ENCODE assay signal across 24 mouse cellular contexts in genomic region chr4:119975822-119976221, GRCm38 (mm10).
A peak's percentile ranks its signal among the peaks of the same experiment; 100 is the strongest.
DNase-seq lines count a peak whose midpoint lies in the region; ATAC-seq lines count a peak whose summit lies in the region.
"Had no signal": no experiment of that assay in that cellular context is flagged by ENCODE, and none has a peak within 500 bp of the region (broad histone marks: within the 10 kb centered on the region; RNA-seq: fewer than 3 reads in every experiment).

No protein-coding gene starts in this region.

- H3K4me2 ChIP-seq in hindbrain, embryonic 16.5 days (ENCODE audit: low read length), result no peak overlapping the region
- H3K4me2 ChIP-seq in midbrain, embryonic 11.5 days, result no peak overlapping the region
- H3K4me2 ChIP-seq in midbrain, embryonic 16.5 days (ENCODE audit: low read length), result no peak overlapping the region
- H3K4me2 ChIP-seq: forebrain, embryonic 13.5 days; heart, embryonic 13.5 days; hindbrain, embryonic 13.5 days had no signal

- H3K9me3 ChIP-seq in hindbrain, embryonic 10.5 days, result no peaks in the 10 kb centered on the region
- H3K9me3 ChIP-seq in hindbrain, embryonic 16.5 days (ENCODE audit: control insufficient read depth, low read length), result no peaks in the 10 kb centered on the region
- no peaks in the 10 kb centered on the region for H3K9me3 ChIP-seq in midbrain, embryonic 11.5 days (ENCODE audit: control insufficient read depth, low read length)
- no peaks in the 10 kb centered on the region for H3K9me3 ChIP-seq in midbrain, embryonic 16.5 days (replicated peaks; ENCODE audit: control insufficient read depth, low read length, poor library complexity, severe bottlenecking)
- H3K9me3 ChIP-seq: forebrain, embryonic 10.5 days; forebrain, embryonic 13.5 days; heart, embryonic 10.5 days; heart, embryonic 13.5 days; hindbrain, embryonic 13.5 days had no signal

- no peak overlapping the region for H3K4me3 ChIP-seq in hindbrain, embryonic 10.5 days
- no peak overlapping the region for H3K4me3 ChIP-seq in hindbrain, embryonic 16.5 days (ENCODE audit: low read length)
- no peak overlapping the region for H3K4me3 ChIP-seq in midbrain, embryonic 11.5 days (ENCODE audit: low read depth, low read length)
- no peak overlapping the region for H3K4me3 ChIP-seq in midbrain, embryonic 16.5 days (ENCODE audit: low read depth, low read length)
- H3K4me3 ChIP-seq: forebrain, embryonic 10.5 days; forebrain, embryonic 13.5 days; heart, adult 2 months; heart, embryonic 10.5 days; heart, embryonic 13.5 days; hindbrain, embryonic 13.5 days had no signal

- H3K27me3 ChIP-seq in hindbrain, embryonic 10.5 days (ENCODE audit: insufficient read depth, poor library complexity, severe bottlenecking), result 0 out of 2 replicates have a peak, but pooled peaks cover 7% of the 10 kb centered on the region
- H3K27me3 ChIP-seq in hindbrain, embryonic 16.5 days (replicated peaks; ENCODE audit: control insufficient read depth, insufficient read depth, low read length), result no peaks in the 10 kb centered on the region; the same call in 1 of the 2 replicates
- H3K27me3 ChIP-seq in midbrain, embryonic 11.5 days (ENCODE audit: control insufficient read depth, insufficient read depth, low read length), result no peaks in the 10 kb centered on the region
- H3K27me3 ChIP-seq in midbrain, embryonic 16.5 days (ENCODE audit: control insufficient read depth, insufficient read depth, low read depth, low read length), result no peaks in the 10 kb centered on the region
- H3K27me3 ChIP-seq: forebrain, embryonic 13.5 days; hindbrain, embryonic 13.5 days had no signal

- peak overlapping the region; percentile 47 for H3K27ac ChIP-seq in hindbrain, embryonic 10.5 days
- H3K27ac ChIP-seq in hindbrain, embryonic 16.5 days (ENCODE audit: low read depth, low read length), result no peak overlapping the region
- H3K27ac ChIP-seq in midbrain, embryonic 11.5 days (ENCODE audit: low read depth, low read length), result no peak overlapping the region
- H3K27ac ChIP-seq in midbrain, embryonic 16.5 days (ENCODE audit: low read length), result no peak overlapping the region
- H3K27ac ChIP-seq: forebrain, embryonic 13.5 days; heart, adult 2 months; heart, embryonic 10.5 days; heart, embryonic 13.5 days had no signal

- H3K4me1 ChIP-seq in hindbrain, embryonic 10.5 days (replicated peaks), result peaks cover 45% of the 10 kb centered on the region
- H3K4me1 ChIP-seq in hindbrain, embryonic 16.5 days (ENCODE audit: control insufficient read depth, insufficient read depth, low read depth, low read length), result no peaks in the 10 kb centered on the region; the same call in none of the 2 replicates
- peaks cover 9% of the 10 kb centered on the region; the same call in 1 of the 2 replicates for H3K4me1 ChIP-seq in midbrain, embryonic 11.5 days (ENCODE audit: control insufficient read depth, insufficient read depth, low read length)
- no peaks in the 10 kb centered on the region for H3K4me1 ChIP-seq in midbrain, embryonic 16.5 days (ENCODE audit: control insufficient read depth, insufficient read depth, low read length)

- 78% methylated on average over 12 of the region's 12 CpGs for WGBS in hindbrain, embryonic 10.5 days
- WGBS in hindbrain, embryonic 16.5 days, result 82% methylated on average over 12 of the region's 12 CpGs
- WGBS in midbrain, embryonic 11.5 days, result 77% methylated on average over 12 of the region's 12 CpGs
- 77% methylated on average over 12 of the region's 12 CpGs for WGBS in midbrain, embryonic 16.5 days

- H3K36me3 ChIP-seq in hindbrain, embryonic 10.5 days, result no peaks in the 10 kb centered on the region
- no peaks in the 10 kb centered on the region for H3K36me3 ChIP-seq in hindbrain, embryonic 16.5 days (ENCODE audit: control insufficient read depth, insufficient read depth, low read length)
- H3K36me3 ChIP-seq in midbrain, embryonic 11.5 days (ENCODE audit: control insufficient read depth, insufficient read depth, low read length), result no peaks in the 10 kb centered on the region
- H3K36me3 ChIP-seq in midbrain, embryonic 16.5 days (ENCODE audit: control insufficient read depth, insufficient read depth, low read length), result no peaks in the 10 kb centered on the region
- H3K36me3 ChIP-seq: forebrain, embryonic 10.5 days; heart, embryonic 10.5 days; heart, embryonic 13.5 days; hindbrain, embryonic 13.5 days had no signal

- DNase-seq in hindbrain, embryonic 10.5 days (ENCODE audit: low spot score), result no peak
- DNase-seq in midbrain, embryonic 11.5 days (ENCODE audit: low spot score, missing footprints), result peak; percentile 72
- DNase-seq in A20 (ENCODE audit: low read depth, low spot score), result peak; percentile 56
- no peak for DNase-seq in layer of hippocampus, postnatal 25 days (ENCODE audit: extremely low spot score in 1 of 2, low spot score in 1 of 2)
- DNase-seq: adrenal gland, adult 8-10 months; adrenal gland, postnatal 25 days; cerebellum, adult 11-12 months; cerebellum, adult 8-10 months; cerebellum, postnatal 10 days; cerebellum, postnatal 36 days; gastrocnemius, postnatal 10 days; gastrocnemius, postnatal 36 days; heart, adult 2 months; heart, postnatal 14 days; heart, postnatal 4 days had no signal

- ATAC-seq in hindbrain, embryonic 16.5 days, result no peak
- peak; percentile 19; the same call in 1 of the 2 replicates for ATAC-seq in midbrain, embryonic 11.5 days (ENCODE audit: low FRiP score)
- ATAC-seq in midbrain, embryonic 16.5 days, result no peak
- ATAC-seq: activated CD4-positive, CD25-positive, alpha-beta regulatory T cell, adult 4 months; forebrain, embryonic 13.5 days; forebrain, embryonic 16.5 days had no signal

- H3K9ac ChIP-seq in hindbrain, embryonic 16.5 days (ENCODE audit: low read depth, low read length), result no peak overlapping the region
- H3K9ac ChIP-seq in midbrain, embryonic 11.5 days (ENCODE audit: low read length), result no peak overlapping the region
- no peak overlapping the region for H3K9ac ChIP-seq in midbrain, embryonic 16.5 days (ENCODE audit: low read depth, low read length)
- H3K9ac ChIP-seq: heart, embryonic 13.5 days; hindbrain, embryonic 13.5 days had no signal

Comparison
In these comparisons a context has a peak if more than half of its experiments do, and no peak if none do; other contexts are left out.
1. DNase-seq: peak in midbrain, embryonic 11.5 days (single experiment) and A20 (single experiment); none in hindbrain, embryonic 10.5 days (single experiment) and layer of hippocampus, postnatal 25 days (0 of 2).